Mouse (Mus musculus) left cerebral cortex, adult 8-10 months (tissue): ENCODE data around the gene Atp6v1fnb. TPM values are rescaled to one million over a fixed set of nuclear protein-coding genes. Genes with fewer than 3 reads are reported as not detected.

Experiments used
- DNase-seq, 2 experiments: peaks; one replicate each; pipeline ENCODE4 v3.0.0; 2022; ENCODE audit warnings: low spot score in 2 of 2
- total RNA-seq, 4 experiments: library from RNA; stranded (reverse); gene quantifications; 2 replicates each; pipeline ENCODE4 v1.2.4; 2022

The Atp6v1fnb gene
- total RNA-seq, 4 experiments from 2014 or later: 0.57 to 0.89 TPM; not detected in 2

DNA sequence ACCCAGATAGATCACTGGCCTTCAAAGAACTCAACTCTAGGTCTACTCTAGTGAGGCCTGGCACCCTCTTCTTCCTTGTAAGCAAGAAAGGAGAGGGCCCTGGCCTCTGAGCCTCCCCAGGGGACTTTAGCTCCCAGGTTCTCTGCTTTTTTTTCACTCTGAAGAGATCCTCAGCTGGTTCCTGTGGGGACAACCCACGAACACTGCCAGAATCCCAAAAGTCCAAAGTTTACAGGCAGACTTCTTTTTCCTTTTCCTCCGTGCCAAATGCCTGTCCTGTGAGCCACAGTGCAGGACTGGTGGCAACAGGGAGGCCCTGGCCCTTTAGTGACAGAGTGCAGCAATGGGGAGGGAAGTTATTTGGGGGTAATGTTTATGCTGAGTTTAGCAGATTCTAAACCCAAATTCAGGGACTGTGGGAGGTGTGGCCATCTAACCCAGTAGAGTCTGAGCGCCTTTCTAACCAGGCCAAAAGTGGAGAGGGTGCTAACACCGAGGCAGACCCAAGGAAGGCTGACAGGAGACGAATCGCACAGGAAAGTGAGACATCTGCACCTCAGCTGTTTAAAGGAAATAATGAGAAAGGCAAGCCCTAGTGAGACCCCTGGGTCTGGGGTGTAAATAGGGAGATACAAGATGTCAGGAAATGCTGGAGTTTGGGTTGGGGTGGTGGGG is 51.5 kb downstream of the Atp6v1fnb start:
- DNase-seq: no peak

Other genes with a start within 250 kb of the Atp6v1fnb start
- gene Hilpda, start 198.9 kb upstream of the Atp6v1fnb start, total RNA-seq: 1 to 10 TPM; 5.2 to 8.6 (median 6.1) TPM
- under 1 TPM in 3 of 4 experiments, not detected in 1; 0.57 to 0.68 (median 0.67) TPM for gene Fam71f2, start 191.8 kb upstream of the Atp6v1fnb start, total RNA-seq
- gene Fam71f1, start 152.3 kb upstream of the Atp6v1fnb start, total RNA-seq: not detected
- 10 to 100 TPM; 63.5 to 67.6 (median 64.3) TPM for gene Calu, start 123.4 kb upstream of the Atp6v1fnb start, total RNA-seq
- gene Opn1sw, start 83.0 kb upstream of the Atp6v1fnb start, total RNA-seq: under 1 TPM in 3 of 4 experiments, not detected in 1; 0.37 to 0.87 (median 0.44) TPM
- gene Ccdc136, start 75.1 kb upstream of the Atp6v1fnb start, total RNA-seq: 100 to 1,000 TPM in 2 of 4 experiments, 10 to 100 TPM in 2; 87.5 to 111 (median 103) TPM
- gene Flnc, start 38.2 kb upstream of the Atp6v1fnb start, total RNA-seq: 1 to 10 TPM; 1.9 to 3.9 (median 2.9) TPM
- 100 to 1,000 TPM; 249 to 281 (median 259) TPM for gene Atp6v1f, start 3.7 kb upstream of the Atp6v1fnb start, total RNA-seq
- gene Kcp, start 36.5 kb downstream of the Atp6v1fnb start, total RNA-seq: 1 to 10 TPM in 3 of 4 experiments, under 1 TPM in 1; 0.78 to 1.2 (median 1.1) TPM
- gene Irf5, start 55.2 kb downstream of the Atp6v1fnb start, total RNA-seq: 10 to 100 TPM in 1 of 4 experiments, 1 to 10 TPM in 3; 4.7 to 10.3 (median 6.5) TPM
- 10 to 100 TPM; 64.5 to 75.1 (median 70.3) TPM for gene Tnpo3, start 138.4 kb downstream of the Atp6v1fnb start, total RNA-seq
- 10 to 100 TPM; 19.8 to 26.5 (median 21.7) TPM for gene Tspan33, start 222.8 kb downstream of the Atp6v1fnb start, total RNA-seq